Mouse (Mus musculus) cortical plate, adult 2 months (tissue): Measurements from ENCODE around the gene Tk2.

ENCODE experiments used
- CTCF ChIP-seq: fragments of 200-500 bp; IDR thresholded peaks from 2 replicates; pipeline ENCODE4 v1.5.1; 2011; ENCODE audit warnings: mild to moderate bottlenecking, control low read depth, low read length; ENCODE audit not compliant: insufficient read depth; ENCODE audit errors: extremely low read depth
- POLR2A ChIP-seq: fragments of 200-500 bp; IDR thresholded peaks from 2 replicates; pipeline ENCODE4 v1.6.1; 2011; ENCODE audit warnings: mild to moderate bottlenecking, low read length, control low read depth; ENCODE audit not compliant: insufficient read depth; ENCODE audit errors: extremely low read depth

DNA sequence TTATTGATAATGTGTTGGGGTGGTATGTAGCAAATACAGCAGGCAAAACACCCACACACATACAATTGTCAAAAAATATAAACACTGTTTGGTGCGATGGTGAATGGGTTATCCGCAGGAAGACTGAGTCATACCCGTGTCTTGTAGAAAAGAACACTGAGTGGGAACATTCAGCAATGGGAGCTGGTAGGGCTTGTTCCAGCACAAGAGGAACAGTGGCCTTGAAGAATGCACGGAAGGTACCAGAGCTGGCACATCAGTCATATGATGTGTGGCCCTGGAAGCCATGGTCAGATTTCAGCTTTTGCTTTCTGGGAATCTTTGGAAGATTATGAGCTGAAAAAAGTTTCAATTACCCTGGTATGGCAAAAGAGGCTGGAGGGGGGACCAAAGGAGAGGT is 61.5 kb downstream of the Tk2 start:
- TF ChIP-seq CTCF (no peak), POLR2A (no peak)
